Mouse (Mus musculus): Measurements from ENCODE around the gene Olfr1206. TPM values are rescaled to one million over a fixed set of nuclear protein-coding genes. Genes with fewer than 3 reads are reported as not detected.

The Olfr1206 gene
- polyA plus RNA-seq, 1 experiment = not detected

DNA sequence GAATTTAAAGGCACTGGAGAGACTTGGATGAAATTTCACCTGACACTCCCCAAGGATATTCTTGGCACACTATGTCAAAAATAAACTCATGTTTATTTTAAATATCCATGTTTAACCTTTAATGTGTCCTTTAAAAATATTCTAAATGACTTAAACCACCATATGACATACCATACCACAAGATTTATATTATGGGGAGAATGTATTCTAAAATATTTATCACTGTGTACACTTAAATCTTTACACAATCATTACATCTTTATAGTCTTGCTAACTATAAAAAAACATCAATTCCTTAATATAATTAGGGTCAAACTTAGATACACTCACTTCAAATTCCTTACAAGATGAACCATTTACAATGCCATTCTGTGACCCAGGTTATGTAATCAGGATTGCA is 39.2 kb downstream of the Olfr1206 start, which contains the start of gene Olfr1208:
TSS of gene Olfr1208 (minus strand) at position 101 of the 400 bp plus-strand sequence.
- H3K27me3 ChIP-seq (ENCODE audit: control insufficient read depth, insufficient read depth, insufficient read length) = no peaks in the 10 kb centered on the region
- no peaks in the 10 kb centered on the region for H3K36me3 ChIP-seq (ENCODE audit: control insufficient read depth, insufficient read depth)
- H3K79me2 ChIP-seq (ENCODE audit: control insufficient read depth, insufficient read depth) = no peaks in the 10 kb centered on the region
- no peak for TF ChIP-seq TCF3 (IDR thresholded peaks at IDR 0.05; ENCODE audit: insufficient read length, low read depth)
- TF ChIP-seq POLR2AphosphoS2 (IDR thresholded peaks at IDR 0.05; ENCODE audit: insufficient read length, low read depth) = no peak
- TF ChIP-seq MYOD1 (IDR thresholded peaks at IDR 0.05; ENCODE audit: control insufficient read depth in 1 of 3, insufficient read length in 2 of 3, low read depth in 2 of 3) = no peak
- no peak for TF ChIP-seq REST (IDR thresholded peaks at IDR 0.05; ENCODE audit: insufficient read depth, insufficient read length)
- TF ChIP-seq CEBPB (IDR thresholded peaks at IDR 0.05; ENCODE audit: insufficient read depth, poor library complexity, severe bottlenecking) = no peak
- TF ChIP-seq USF1 (IDR thresholded peaks at IDR 0.05; ENCODE audit: low read depth) = no peak
- no peak for TF ChIP-seq MYOG (IDR thresholded peaks at IDR 0.05; ENCODE audit: control insufficient read depth in 1 of 3, insufficient read depth in 1 of 3, insufficient read length in 2 of 3, low read depth in 2 of 3)
- TF ChIP-seq TCF12 (IDR thresholded peaks at IDR 0.05; ENCODE audit: insufficient read depth, poor library complexity, severe bottlenecking) = no peak
- no peak for TF ChIP-seq POLR2A (IDR thresholded peaks at IDR 0.05; ENCODE audit: insufficient read length, low read depth)
- TF ChIP-seq MAX (IDR thresholded peaks at IDR 0.05; ENCODE audit: low read depth) = no peak
- no peak for TF ChIP-seq E2F4 (IDR thresholded peaks at IDR 0.05; ENCODE audit: insufficient read depth)
- no peak for TF ChIP-seq SRF (IDR thresholded peaks at IDR 0.05; ENCODE audit: control insufficient read depth, insufficient read length, low read depth)
- H3K4me2 ChIP-seq (ENCODE audit: low read depth) = no peak within 1 kb of the TSS
- H3ac ChIP-seq (ENCODE audit: control insufficient read depth, insufficient read length) = no peak within 1 kb of the TSS
- H3K4me3 ChIP-seq = no peak within 1 kb of the TSS

DNA sequence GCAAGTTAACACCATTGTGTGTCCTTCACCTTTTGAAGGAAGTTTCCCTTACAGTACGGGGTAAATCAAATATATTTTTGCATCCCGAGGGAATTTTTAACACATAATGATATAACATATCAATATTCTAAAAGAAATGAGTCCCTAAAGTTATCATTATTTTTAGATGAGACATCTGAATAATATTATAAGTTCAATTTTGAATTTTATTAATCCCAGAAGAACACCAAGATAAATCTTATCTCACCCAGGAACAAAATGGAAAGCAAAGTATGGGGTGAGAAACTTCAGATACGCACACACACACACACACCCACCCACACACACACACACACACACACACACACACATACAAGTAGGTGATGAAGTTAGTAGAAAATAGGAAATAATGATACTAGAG is 52.0 kb downstream of the Olfr1206 start, which contains the start of gene Olfr1209:
TSS of gene Olfr1209 (minus strand) at position 101 of the 400 bp plus-strand sequence.
- H3K4me2 ChIP-seq (ENCODE audit: low read depth) = no peak within 1 kb of the TSS
- H3K79me2 ChIP-seq (ENCODE audit: control insufficient read depth, insufficient read depth) = no peaks in the 10 kb centered on the region
- TF ChIP-seq MYOG (IDR thresholded peaks at IDR 0.05; ENCODE audit: control insufficient read depth in 1 of 3, insufficient read depth in 1 of 3, insufficient read length in 2 of 3, low read depth in 2 of 3) = no peak
- TF ChIP-seq TCF12 (IDR thresholded peaks at IDR 0.05; ENCODE audit: insufficient read depth, poor library complexity, severe bottlenecking) = no peak
- no peak for TF ChIP-seq USF1 (IDR thresholded peaks at IDR 0.05; ENCODE audit: low read depth)
- H3K36me3 ChIP-seq (ENCODE audit: control insufficient read depth, insufficient read depth) = no peaks in the 10 kb centered on the region
- H3ac ChIP-seq (ENCODE audit: control insufficient read depth, insufficient read length) = no peak within 1 kb of the TSS
- no peaks in the 10 kb centered on the region for H3K27me3 ChIP-seq (ENCODE audit: control insufficient read depth, insufficient read depth, insufficient read length)
- H3K4me3 ChIP-seq = no peak within 1 kb of the TSS

Other genes with a start within 250 kb of the Olfr1206 start
- gene Olfr1191-ps1, start 222.7 kb upstream of the Olfr1206 start, polyA plus RNA-seq (2012; fragmentation: generic; extraction: Trizol) = not detected
- gene Olfr1192-ps1, start 214.7 kb upstream of the Olfr1206 start, polyA plus RNA-seq (2012; fragmentation: generic; extraction: Trizol) = not detected
- gene Olfr1193, start 187.6 kb upstream of the Olfr1206 start, polyA plus RNA-seq (2012; fragmentation: generic; extraction: Trizol) = not detected
- gene Olfr1195, start 174.0 kb upstream of the Olfr1206 start, polyA plus RNA-seq (2012; fragmentation: generic; extraction: Trizol) = not detected
- gene Olfr1196, start 158.6 kb upstream of the Olfr1206 start, polyA plus RNA-seq (2012; fragmentation: generic; extraction: Trizol) = not detected
- gene Olfr1197, start 130.9 kb upstream of the Olfr1206 start, polyA plus RNA-seq (2012; fragmentation: generic; extraction: Trizol) = not detected
- not detected for gene Olfr1198, start 111.9 kb upstream of the Olfr1206 start, polyA plus RNA-seq (2012; fragmentation: generic; extraction: Trizol)
- gene Olfr1199, start 102.8 kb upstream of the Olfr1206 start, polyA plus RNA-seq (2012; fragmentation: generic; extraction: Trizol) = not detected
- not detected for gene Olfr1200, start 92.7 kb upstream of the Olfr1206 start, polyA plus RNA-seq (2012; fragmentation: generic; extraction: Trizol)
- gene Olfr1201, start 70.2 kb upstream of the Olfr1206 start, polyA plus RNA-seq (2012; fragmentation: generic; extraction: Trizol) = not detected
- not detected for gene Olfr1202, start 48.7 kb upstream of the Olfr1206 start, polyA plus RNA-seq (2012; fragmentation: generic; extraction: Trizol)
- not detected for gene Olfr1205, start 33.5 kb upstream of the Olfr1206 start, polyA plus RNA-seq (2012; fragmentation: generic; extraction: Trizol)
- not detected for gene Olfr1204, start 13.9 kb upstream of the Olfr1206 start, polyA plus RNA-seq (2012; fragmentation: generic; extraction: Trizol)
- gene Olfr1208, start 39.1 kb downstream of the Olfr1206 start, polyA plus RNA-seq (2012; fragmentation: generic; extraction: Trizol) = not detected
- gene Olfr1209, start 51.9 kb downstream of the Olfr1206 start, polyA plus RNA-seq (2012; fragmentation: generic; extraction: Trizol) = not detected
- gene Olfr1211, start 74.9 kb downstream of the Olfr1206 start, polyA plus RNA-seq (2012; fragmentation: generic; extraction: Trizol) = not detected
- gene Olfr1212, start 90.7 kb downstream of the Olfr1206 start, polyA plus RNA-seq (2012; fragmentation: generic; extraction: Trizol) = not detected
- gene Gm13762, start 117.0 kb downstream of the Olfr1206 start, polyA plus RNA-seq (2012; fragmentation: generic; extraction: Trizol) = not detected
- gene Olfr1214, start 129.4 kb downstream of the Olfr1206 start, polyA plus RNA-seq (2012; fragmentation: generic; extraction: Trizol) = not detected
- not detected for gene Olfr1215, start 143.7 kb downstream of the Olfr1206 start, polyA plus RNA-seq (2012; fragmentation: generic; extraction: Trizol)
- gene Olfr1216, start 155.1 kb downstream of the Olfr1206 start, polyA plus RNA-seq (2012; fragmentation: generic; extraction: Trizol) = not detected
- not detected for gene Olfr1217, start 168.8 kb downstream of the Olfr1206 start, polyA plus RNA-seq (2012; fragmentation: generic; extraction: Trizol)
- not detected for gene Olfr1218, start 198.0 kb downstream of the Olfr1206 start, polyA plus RNA-seq (2012; fragmentation: generic; extraction: Trizol)
- not detected for gene Olfr1219, start 220.3 kb downstream of the Olfr1206 start, polyA plus RNA-seq (2012; fragmentation: generic; extraction: Trizol)
- gene Olfr1220, start 243.6 kb downstream of the Olfr1206 start, polyA plus RNA-seq (2012; fragmentation: generic; extraction: Trizol) = not detected

All from myocyte (in vitro differentiated cells).